Mouse (Mus musculus): Measurements from ENCODE around the gene Ddr1. TPM values are rescaled to one million over a fixed set of nuclear protein-coding genes. Genes with fewer than 3 reads are reported as not detected.

The Ddr1 gene
- polyA plus RNA-seq, 1 experiment: 56.6 TPM

DNA sequence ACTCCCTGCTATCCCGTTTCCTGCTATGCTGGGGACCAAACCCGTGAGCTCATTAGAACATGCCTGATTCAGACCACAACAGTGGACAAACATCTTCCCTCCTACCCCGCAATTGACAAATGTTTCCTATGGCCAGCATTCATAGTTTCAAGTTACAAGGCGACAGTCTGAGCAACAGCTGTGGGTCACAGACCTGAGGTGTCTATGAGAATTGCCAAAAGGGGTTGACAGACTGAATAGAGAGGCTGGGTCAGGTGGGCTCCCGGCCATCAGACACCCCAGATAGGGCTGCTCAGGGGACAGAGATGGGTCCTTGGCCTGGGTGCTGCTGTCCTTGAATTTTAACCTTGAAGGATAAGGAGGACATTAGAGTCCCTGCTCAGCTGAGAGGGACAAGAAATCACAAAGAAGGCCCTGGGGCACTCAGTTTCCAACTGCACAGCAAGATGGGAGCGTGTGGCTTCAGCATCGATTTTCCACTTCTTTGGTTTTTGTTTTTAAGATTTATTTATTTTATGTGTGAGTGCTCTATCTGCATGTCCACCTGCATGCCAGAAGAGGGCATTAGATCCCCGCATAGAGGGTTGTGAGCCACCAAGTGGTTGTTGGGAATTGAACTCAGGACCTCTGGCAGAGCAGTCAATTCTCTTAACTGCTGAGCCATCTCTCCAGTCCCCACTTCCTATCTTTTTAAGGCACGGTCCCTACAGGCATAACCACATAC, 15.4 kb upstream of the Ddr1 start:
- no peak overlapping the region for H3K4me3 ChIP-seq (ENCODE audit: insufficient read depth, poor library complexity, severe bottlenecking)
- no peak overlapping the region for H3ac ChIP-seq (ENCODE audit: control insufficient read depth, insufficient read length, low read depth)
- H3K79me2 ChIP-seq (ENCODE audit: control insufficient read depth, insufficient read depth): no peaks in the 10 kb centered on the region
- no peaks in the 10 kb centered on the region for H3K79me3 ChIP-seq (ENCODE audit: low read depth)
- no peaks in the 10 kb centered on the region for H3K27me3 ChIP-seq (ENCODE audit: control insufficient read depth, insufficient read depth, insufficient read length)
- no peaks in the 10 kb centered on the region for H3K36me3 ChIP-seq (ENCODE audit: control insufficient read depth, insufficient read depth)
- TF ChIP-seq USF1 (IDR thresholded peaks at IDR 0.05; ENCODE audit: low read depth) (no peak), MYOD1 (IDR thresholded peaks at IDR 0.05; ENCODE audit: control insufficient read depth, insufficient read length, low read depth) (peak; percentile 64)

DNA sequence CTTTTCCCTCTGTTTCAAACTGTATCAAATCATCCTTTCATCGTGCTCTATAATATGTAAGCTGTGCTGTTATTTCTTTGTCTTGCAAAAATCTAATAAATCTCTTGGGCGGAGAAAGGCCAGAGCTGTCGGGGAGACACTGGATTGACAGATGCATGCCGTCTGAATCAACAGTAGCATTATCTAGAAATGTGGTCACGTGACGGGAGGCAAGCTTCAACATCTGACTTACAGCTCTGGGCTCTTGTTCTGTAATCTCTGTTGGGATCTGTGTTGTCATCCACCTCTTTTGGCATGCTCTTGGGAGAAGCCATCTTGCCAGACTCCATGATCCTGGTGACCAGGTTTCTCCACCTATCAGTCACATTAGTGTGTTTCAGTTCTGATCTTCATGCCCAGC, 12.7 kb upstream of the Ddr1 start:
- no peaks in the 10 kb centered on the region for H3K79me2 ChIP-seq (ENCODE audit: control insufficient read depth, insufficient read depth)
- H3ac ChIP-seq (ENCODE audit: control insufficient read depth, insufficient read length, low read depth): no peak overlapping the region
- H3K79me3 ChIP-seq (ENCODE audit: low read depth): no peaks in the 10 kb centered on the region
- TF ChIP-seq USF1 (IDR thresholded peaks at IDR 0.05; ENCODE audit: low read depth) (peak; percentile 41), CEBPB (IDR thresholded peaks at IDR 0.05; ENCODE audit: low read depth) (no peak), MYOG (IDR thresholded peaks at IDR 0.05; ENCODE audit: control insufficient read depth, extremely low read depth, insufficient read length) (no peak), MAX (IDR thresholded peaks at IDR 0.05) (no peak), FOSL1 (IDR thresholded peaks at IDR 0.05; ENCODE audit: insufficient read depth, low read length, poor library complexity, severe bottlenecking) (no peak)
- H3K36me3 ChIP-seq (ENCODE audit: control insufficient read depth, insufficient read depth): no peaks in the 10 kb centered on the region
- no peak overlapping the region for H3K4me3 ChIP-seq (ENCODE audit: insufficient read depth, poor library complexity, severe bottlenecking)
- no peaks in the 10 kb centered on the region for H3K27me3 ChIP-seq (ENCODE audit: control insufficient read depth, insufficient read depth, insufficient read length)

DNA sequence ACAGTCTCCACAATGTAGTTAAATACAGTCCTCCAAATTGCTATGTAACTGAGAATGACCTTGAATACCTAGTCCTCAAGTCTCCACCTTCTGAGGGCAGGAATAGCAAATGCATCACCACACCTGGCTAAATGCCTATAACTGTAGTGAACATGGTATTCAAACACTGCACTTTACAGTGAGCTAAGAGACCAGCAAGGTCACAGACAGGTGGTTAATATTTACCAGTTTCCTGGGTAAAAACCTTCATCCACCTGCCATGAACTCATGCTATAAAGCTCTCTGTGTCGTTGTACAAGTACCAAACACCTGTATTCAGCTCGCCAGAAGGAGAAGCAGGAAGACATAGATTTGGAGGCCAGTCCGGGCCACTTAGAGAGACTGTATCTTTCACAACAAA, 11.7 kb upstream of the Ddr1 start:
- Histone ChIP-seq H3ac (ENCODE audit: control insufficient read depth, insufficient read length, low read depth) (no peak overlapping the region), H3K36me3 (ENCODE audit: control insufficient read depth, insufficient read depth) (no peaks in the 10 kb centered on the region), H3K27me3 (ENCODE audit: control insufficient read depth, insufficient read depth, insufficient read length) (no peaks in the 10 kb centered on the region), H3K79me2 (ENCODE audit: control insufficient read depth, insufficient read depth) (no peaks in the 10 kb centered on the region), H3K4me3 (ENCODE audit: insufficient read depth, poor library complexity, severe bottlenecking) (no peak overlapping the region), H3K79me3 (ENCODE audit: low read depth) (no peaks in the 10 kb centered on the region)
- TF ChIP-seq CEBPB (IDR thresholded peaks at IDR 0.05; ENCODE audit: low read depth) (no peak), CTCF (IDR thresholded peaks at IDR 0.05; ENCODE audit: control insufficient read depth, insufficient read depth, insufficient read length) (no peak), USF1 (IDR thresholded peaks at IDR 0.05; ENCODE audit: low read depth) (no peak), MYOG (IDR thresholded peaks at IDR 0.05; ENCODE audit: control insufficient read depth, extremely low read depth, insufficient read length) (no peak), FOSL1 (IDR thresholded peaks at IDR 0.05; ENCODE audit: insufficient read depth, low read length, poor library complexity, severe bottlenecking) (no peak), MYOD1 (IDR thresholded peaks at IDR 0.05; ENCODE audit: control insufficient read depth, insufficient read length, low read depth) (no peak), MAX (IDR thresholded peaks at IDR 0.05) (no peak)

DNA sequence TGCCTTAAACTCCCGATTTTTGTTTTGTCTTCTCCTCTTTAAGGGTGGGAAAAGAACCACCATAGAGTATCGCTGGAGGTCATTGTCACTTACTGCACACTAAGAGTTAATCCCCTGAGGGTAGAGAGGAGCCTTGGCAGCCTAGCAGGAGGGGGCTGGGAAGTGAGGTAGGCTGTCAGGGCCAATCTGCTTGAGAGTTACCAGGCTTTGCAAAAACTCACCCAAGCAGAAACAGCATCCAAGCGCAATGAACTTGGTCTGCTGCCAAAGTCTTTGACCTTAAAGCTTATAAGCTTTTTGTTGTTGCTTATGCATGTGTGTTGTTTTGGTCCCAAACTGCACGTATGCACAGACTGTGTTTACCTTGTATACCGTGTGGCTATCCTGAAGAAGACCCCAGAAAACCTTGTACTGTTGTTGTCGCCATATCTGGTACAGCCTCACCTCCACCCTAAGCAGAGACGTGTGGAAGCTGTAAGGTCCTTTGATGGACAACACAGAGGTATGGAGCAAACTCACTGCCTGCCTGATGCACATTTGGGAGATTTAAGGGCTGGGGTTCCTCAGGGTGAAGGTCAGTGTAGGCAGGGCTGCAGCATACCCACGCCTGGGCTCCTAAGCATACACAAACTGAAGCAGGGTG, 6.4 kb upstream of the Ddr1 start:
- H3ac ChIP-seq (ENCODE audit: control insufficient read depth, insufficient read length, low read depth): no peak overlapping the region
- no peak overlapping the region for H3K4me3 ChIP-seq (ENCODE audit: insufficient read depth, poor library complexity, severe bottlenecking)
- TF ChIP-seq FOSL1 (IDR thresholded peaks at IDR 0.05; ENCODE audit: insufficient read depth, low read length, poor library complexity, severe bottlenecking) (no peak), CEBPB (IDR thresholded peaks at IDR 0.05; ENCODE audit: low read depth) (no peak), MAX (IDR thresholded peaks at IDR 0.05) (no peak), MYOG (IDR thresholded peaks at IDR 0.05; ENCODE audit: control insufficient read depth, extremely low read depth, insufficient read length) (no peak), CTCF (IDR thresholded peaks at IDR 0.05; ENCODE audit: control insufficient read depth, insufficient read depth, insufficient read length) (no peak), USF1 (IDR thresholded peaks at IDR 0.05; ENCODE audit: low read depth) (no peak), MYOD1 (IDR thresholded peaks at IDR 0.05; ENCODE audit: control insufficient read depth, insufficient read length, low read depth) (no peak)
- H3K79me2 ChIP-seq (ENCODE audit: control insufficient read depth, insufficient read depth): no peaks in the 10 kb centered on the region
- no peaks in the 10 kb centered on the region for H3K27me3 ChIP-seq (ENCODE audit: control insufficient read depth, insufficient read depth, insufficient read length)
- H3K36me3 ChIP-seq (ENCODE audit: control insufficient read depth, insufficient read depth): no peaks in the 10 kb centered on the region
- H3K79me3 ChIP-seq (ENCODE audit: low read depth): no peaks in the 10 kb centered on the region

DNA sequence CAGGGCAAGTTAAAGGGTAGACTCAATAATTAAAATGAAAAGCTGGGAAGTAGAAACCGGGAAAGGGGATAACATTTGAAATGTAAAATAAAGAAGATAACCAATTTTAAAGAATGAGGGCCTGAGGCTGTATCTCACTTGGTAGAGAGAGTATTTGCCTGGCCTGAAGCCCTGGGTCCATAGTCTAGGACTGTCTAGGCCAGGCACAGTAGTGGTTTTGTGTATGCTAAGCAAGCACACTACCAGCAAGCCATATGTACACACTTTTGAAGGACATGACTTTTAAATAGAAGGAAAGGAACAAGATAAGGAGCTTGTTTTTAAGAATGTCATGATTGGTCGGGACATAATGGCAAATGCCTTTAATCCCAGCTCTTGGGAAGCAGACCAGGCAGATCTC, 4.2 kb upstream of the Ddr1 start:
- Histone ChIP-seq H3K36me3 (ENCODE audit: control insufficient read depth, insufficient read depth) (no peaks in the 10 kb centered on the region), H3K27me3 (ENCODE audit: control insufficient read depth, insufficient read depth, insufficient read length) (no peaks in the 10 kb centered on the region), H3ac (ENCODE audit: control insufficient read depth, insufficient read length, low read depth) (no peak overlapping the region), H3K79me3 (ENCODE audit: low read depth) (no peaks in the 10 kb centered on the region), H3K4me3 (ENCODE audit: insufficient read depth, poor library complexity, severe bottlenecking) (no peak overlapping the region), H3K79me2 (ENCODE audit: control insufficient read depth, insufficient read depth) (no peaks in the 10 kb centered on the region)
- no peak for TF ChIP-seq FOSL1 (IDR thresholded peaks at IDR 0.05; ENCODE audit: insufficient read depth, low read length, poor library complexity, severe bottlenecking)
- no peak for TF ChIP-seq USF1 (IDR thresholded peaks at IDR 0.05; ENCODE audit: low read depth)
- TF ChIP-seq CEBPB (IDR thresholded peaks at IDR 0.05; ENCODE audit: low read depth): no peak
- TF ChIP-seq MYOD1 (IDR thresholded peaks at IDR 0.05; ENCODE audit: control insufficient read depth, insufficient read length, low read depth): no peak
- TF ChIP-seq CTCF (IDR thresholded peaks at IDR 0.05; ENCODE audit: control insufficient read depth, insufficient read depth, insufficient read length): no peak
- no peak for TF ChIP-seq MYOG (IDR thresholded peaks at IDR 0.05; ENCODE audit: control insufficient read depth, extremely low read depth, insufficient read length)
- no peak for TF ChIP-seq MAX (IDR thresholded peaks at IDR 0.05)

DNA sequence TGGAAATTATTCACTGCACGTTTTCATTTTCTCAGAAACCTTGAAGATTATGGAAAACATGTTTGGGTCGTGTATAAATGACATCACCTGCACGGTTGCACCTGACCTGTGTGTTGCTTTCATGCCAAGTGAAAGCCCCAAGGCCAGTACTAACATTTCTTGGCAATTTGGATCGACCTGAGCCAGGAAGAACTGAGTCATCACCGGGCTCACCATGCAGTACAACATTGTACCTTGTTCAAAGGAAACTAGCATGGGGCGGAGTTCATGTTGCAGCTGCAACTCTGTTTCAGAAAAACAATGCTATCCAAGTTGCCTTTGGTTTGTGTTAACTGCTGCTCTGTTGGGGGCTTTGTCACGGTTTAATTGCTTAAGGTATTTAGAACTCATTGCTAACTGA, 3.5 kb upstream of the Ddr1 start:
- no peaks in the 10 kb centered on the region for H3K36me3 ChIP-seq (ENCODE audit: control insufficient read depth, insufficient read depth)
- H3K27me3 ChIP-seq (ENCODE audit: control insufficient read depth, insufficient read depth, insufficient read length): no peaks in the 10 kb centered on the region
- no peak overlapping the region for H3ac ChIP-seq (ENCODE audit: control insufficient read depth, insufficient read length, low read depth)
- H3K79me3 ChIP-seq (ENCODE audit: low read depth): no peaks in the 10 kb centered on the region
- no peaks in the 10 kb centered on the region for H3K79me2 ChIP-seq (ENCODE audit: control insufficient read depth, insufficient read depth)
- TF ChIP-seq FOSL1 (IDR thresholded peaks at IDR 0.05; ENCODE audit: insufficient read depth, low read length, poor library complexity, severe bottlenecking) (no peak), MYOD1 (IDR thresholded peaks at IDR 0.05; ENCODE audit: control insufficient read depth, insufficient read length, low read depth) (no peak), CEBPB (IDR thresholded peaks at IDR 0.05; ENCODE audit: low read depth) (no peak), MAX (IDR thresholded peaks at IDR 0.05) (no peak), USF1 (IDR thresholded peaks at IDR 0.05; ENCODE audit: low read depth) (no peak)
- H3K4me3 ChIP-seq (ENCODE audit: insufficient read depth, poor library complexity, severe bottlenecking): no peak overlapping the region

Data from C2C12 (cell line).